Mouse (Mus musculus) liver, embryonic 14.5 days (tissue): Measurements from ENCODE around the gene Aire. TPM values are rescaled to one million over a fixed set of nuclear protein-coding genes. Genes with fewer than 3 reads are reported as not detected.

Experiments used
- ATAC-seq: fragments of 200-750 bp; cut with Nextera tagmentation; 2 replicates; pipeline ENCODE4 v1.8.0; 2017; ENCODE audit warnings: moderate number of reproducible peaks, mild to moderate bottlenecking, moderate library complexity; ENCODE audit not compliant: insufficient read depth
- DNase-seq, 3 experiments: peaks; one replicate each; pipeline ENCODE4 v3.0.0-alpha.2; 2012 to 2013; ENCODE audit warnings: low read depth in 3 of 3, low spot score in 3 of 3
- H3K27ac ChIP-seq: fragments of 300-500 bp; sonication (generic); 2 replicates; pipeline ENCODE4 v1.5.1; 2014; ENCODE audit warnings: moderate library complexity, mild to moderate bottlenecking, control low read depth, inconsistent platforms
- H3K27me3 ChIP-seq: fragments of 300-500 bp; sonication (generic); 2 replicates; pipeline ENCODE4 v1.6.1; 2014; ENCODE audit warnings: mild to moderate bottlenecking, low read length, moderate library complexity; ENCODE audit not compliant: control insufficient read depth, insufficient read depth
- H3K36me3 ChIP-seq: fragments of 300-500 bp; sonication (generic); replicated peaks from 2 replicates; pipeline ENCODE4 v1.6.1; 2014; ENCODE audit warnings: low read depth; ENCODE audit not compliant: control insufficient read depth, insufficient read depth
- H3K4me1 ChIP-seq, 2 experiments: fragments of 200-500 bp in 1 of 2; fragments of 300-500 bp in 1 of 2; sonication (generic) in 1 of 2; replicated peaks; 2 replicates each; pipeline ENCODE4 v1.6.1; 2012 to 2014; ENCODE audit warnings: antibody characterized with exemption in 1 of 2, inconsistent platforms in 1 of 2, low read length in 1 of 2; ENCODE audit not compliant: control insufficient read depth in 2 of 2, insufficient read depth in 2 of 2
- H3K4me2 ChIP-seq: fragments of 300-500 bp; sonication (generic); 2 replicates; pipeline ENCODE4 v1.6.1; 2014; ENCODE audit warnings: low read depth, mild to moderate bottlenecking, control low read depth, moderate library complexity
- H3K4me3 ChIP-seq, 2 experiments: fragments of 200-500 bp in 1 of 2; fragments of 300-500 bp in 1 of 2; sonication (generic) in 1 of 2; 2 replicates each; pipeline ENCODE4 v1.5.1; 2012 to 2014; ENCODE audit warnings: low read depth in 2 of 2, low read length in 2 of 2, mild to moderate bottlenecking in 2 of 2, control low read depth in 1 of 2, inconsistent platforms in 1 of 2, moderate library complexity in 1 of 2; ENCODE audit not compliant: insufficient read depth in 1 of 2
- H3K9ac ChIP-seq: fragments of 300-500 bp; sonication (generic); replicated peaks from 2 replicates; pipeline ENCODE4 v1.6.1; 2014; ENCODE audit warnings: mild to moderate bottlenecking, control low read depth, moderate library complexity
- H3K9me3 ChIP-seq: fragments of 300-500 bp; sonication (generic); 2 replicates; pipeline ENCODE4 v1.6.1; 2016; ENCODE audit warnings: low read length, mixed read lengths; ENCODE audit not compliant: control insufficient read depth
- CTCF ChIP-seq: IDR thresholded peaks from 2 replicates; pipeline ENCODE4 v1.5.1; 2016; ENCODE audit warnings: antibody characterized with exemption, low read depth, control low read depth
- EP300 ChIP-seq: IDR thresholded peaks from 2 replicates; pipeline ENCODE4 v1.6.1; 2016; ENCODE audit warnings: antibody characterized with exemption, low read depth
- WGBS: fragments of 180-500 bp; shearing (Covaris S2); extraction: QIAGEN DNeasy Blood & Tissue Kit; methylation state at CpG from one replicate; pipeline ENCODE4 v1.1.7; 2014; ENCODE audit not compliant: insufficient replicate concordance; 5-methylcytosine and 5-hydroxymethylcytosine counted together
- polyA plus RNA-seq, 2 experiments: library from polyadenylated mRNA; depleted of rRNA in 1 of 2; stranded (reverse) in 1 of 2; unstranded in 1 of 2; fragments of >200 nt; fragmentation: Nextera tagmentation in 1 of 2; extraction: Ambion mirVana in 1 of 2; gene quantifications; 2 replicates each; pipeline versions ENCODE4 v1.2.1 to v1.2.3; 2012 to 2014

The Aire gene
- polyA plus RNA-seq, 2 experiments, result not detected

DNA sequence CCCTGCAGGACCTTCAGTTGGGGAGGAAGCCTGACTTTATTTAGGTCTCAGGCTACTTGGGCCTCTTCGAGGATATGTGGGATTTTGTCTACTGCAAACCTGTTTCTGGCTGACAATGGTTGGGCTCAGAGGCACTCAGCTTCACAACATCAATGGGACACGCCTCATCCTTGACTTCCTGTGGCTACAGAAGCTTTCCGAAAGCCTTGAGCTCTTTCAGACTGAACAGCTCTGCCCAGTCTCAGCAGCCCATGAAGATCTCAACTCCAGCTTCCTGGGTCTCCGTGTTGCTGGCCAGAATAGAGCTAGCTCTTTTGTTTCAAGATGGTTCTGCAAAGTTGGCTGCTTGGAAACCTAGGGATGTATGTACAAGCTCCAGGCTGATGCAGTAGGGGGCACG lies 34.9 kb upstream of the Aire start:
- H3K27me3 ChIP-seq, result no peaks in the 10 kb centered on the region
- no peaks in the 10 kb centered on the region for H3K36me3 ChIP-seq
- H3K4me1 ChIP-seq, result 0 out of 4 replicates have a peak, but pooled peaks cover 0 to 2% of the 10 kb centered on the region in 2 experiments
- no peak overlapping the region for H3K4me3 ChIP-seq
- H3K27ac ChIP-seq, result no peak overlapping the region
- H3K4me2 ChIP-seq, result no peak overlapping the region
- no peak for ATAC-seq
- H3K9ac ChIP-seq, result no peak overlapping the region
- 35% methylated on average over 5 of the region's 5 CpGs for WGBS
- no peaks in the 10 kb centered on the region for H3K9me3 ChIP-seq
- no peak for DNase-seq
- TF ChIP-seq CTCF (no peak), EP300 (no peak)

- 60% methylated on average over 9 of the region's 9 CpGs for WGBS
- Histone ChIP-seq H3K4me1 (0 out of 4 replicates have a peak, but pooled peaks cover 0 to 2% of the 10 kb centered on the region in 2 experiments), H3K4me3 (no peak overlapping the region), H3K9me3 (no peaks in the 10 kb centered on the region), H3K9ac (no peak overlapping the region), H3K36me3 (no peaks in the 10 kb centered on the region), H3K4me2 (no peak overlapping the region), H3K27me3 (no peaks in the 10 kb centered on the region), H3K27ac (no peak overlapping the region)
- ATAC-seq, result no peak
- no peak for TF ChIP-seq CTCF
- TF ChIP-seq EP300, result no peak
- DNase-seq, result no peak
Measured at GRCm38 (mm10) chr10:78077862-78078261, 34.5 kb upstream of the Aire start.

- ATAC-seq, result no peak
- Histone ChIP-seq H3K4me3 (no peak overlapping the region), H3K36me3 (no peaks in the 10 kb centered on the region), H3K27me3 (peaks cover 2% of the 10 kb centered on the region), H3K4me2 (no peak overlapping the region), H3K27ac (no peak overlapping the region), H3K9ac (no peak overlapping the region), H3K9me3 (no peaks in the 10 kb centered on the region), H3K4me1 (0 out of 4 replicates have a peak, but pooled peaks cover 0 to 2% of the 10 kb centered on the region in 2 experiments)
- DNase-seq, result no peak
- WGBS, result 11% methylated on average over 11 of the region's 11 CpGs
- TF ChIP-seq EP300, result no peak
- TF ChIP-seq CTCF, result no peak
Measured at GRCm38 (mm10) chr10:78074977-78075376, 31.6 kb upstream of the Aire start.

DNA sequence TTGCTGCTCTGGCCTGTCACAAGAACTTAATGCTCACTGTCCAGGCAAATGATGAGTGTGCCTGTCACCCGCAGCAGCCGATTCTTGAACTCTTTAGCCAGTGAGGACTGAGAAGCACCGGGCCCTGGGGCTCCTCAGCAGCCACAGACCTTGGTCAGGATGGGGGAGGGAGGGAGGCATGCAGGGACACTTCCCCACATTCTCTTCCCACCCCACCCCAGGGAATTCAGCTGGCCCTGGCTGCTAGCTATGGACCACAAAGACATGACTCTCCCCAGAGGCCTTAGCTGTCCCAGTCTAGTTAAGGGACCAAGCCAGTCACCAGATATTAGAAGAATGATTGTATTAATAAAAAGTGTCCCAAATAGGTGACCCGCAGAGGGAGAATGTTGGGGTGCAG lies 30.7 kb upstream of the Aire start:
- TF ChIP-seq CTCF, result no peak
- TF ChIP-seq EP300, result no peak
- H3K9ac ChIP-seq, result no peak overlapping the region
- DNase-seq, result no peak
- H3K4me1 ChIP-seq, result 0 out of 4 replicates have a peak, but pooled peaks cover 0 to 2% of the 10 kb centered on the region in 2 experiments
- no peak overlapping the region for H3K27ac ChIP-seq
- H3K36me3 ChIP-seq, result no peaks in the 10 kb centered on the region
- 55% methylated on average over 4 of the region's 4 CpGs for WGBS
- H3K27me3 ChIP-seq, result peaks cover 10% of the 10 kb centered on the region
- no peak for ATAC-seq
- H3K4me3 ChIP-seq, result no peak overlapping the region
- H3K4me2 ChIP-seq, result no peak overlapping the region
- H3K9me3 ChIP-seq, result no peaks in the 10 kb centered on the region

- WGBS, result under 1% methylated on average over 66 of the region's 66 CpGs
- H3K9me3 ChIP-seq, result no peaks in the 10 kb centered on the region
- no peaks in the 10 kb centered on the region for H3K36me3 ChIP-seq
- ATAC-seq, result peak; percentile 77
- peak within 1 kb of the TSS; percentile 34 to 52 for H3K4me3 ChIP-seq
- peaks cover 19% of the 10 kb centered on the region for H3K27me3 ChIP-seq
- no peak within 1 kb of the TSS for H3K27ac ChIP-seq
- TF ChIP-seq EP300 (no peak), CTCF (peak; percentile 55)
- peak within 1 kb of the TSS; percentile 52 for H3K4me2 ChIP-seq
- DNase-seq, result no peak
- H3K9ac ChIP-seq, result no peak within 1 kb of the TSS
- no peaks in the 10 kb centered on the region for H3K4me1 ChIP-seq
Measured at GRCm38 (mm10) chr10:78069101-78070011, 25.9 kb upstream of the Aire start, which contains the start of gene Icosl. Icosl (plus strand) TSS chr10:78069302.
